ENCODE assay signal across 11 mouse cellular contexts in the genomic region with DNA sequence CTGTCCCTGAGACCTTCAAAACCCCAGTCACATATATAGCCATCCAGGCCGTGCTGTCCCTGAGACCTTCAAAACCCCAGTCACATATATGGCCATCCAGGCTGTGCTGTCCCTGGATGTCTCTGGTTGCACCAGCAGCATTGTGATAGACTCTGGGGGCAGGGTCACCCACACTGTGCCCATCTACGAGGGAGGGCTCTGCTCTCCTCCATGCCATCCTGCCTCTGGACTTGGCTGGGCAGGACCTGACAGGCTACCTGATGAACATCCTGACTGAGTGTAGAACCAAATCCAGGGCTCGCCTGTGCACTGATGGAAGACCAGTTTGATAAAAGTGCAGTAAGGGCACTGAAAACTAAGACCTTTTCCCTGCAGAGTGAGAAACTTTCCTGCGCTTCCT.
DNase-seq lines count a peak whose midpoint lies in the region; ATAC-seq lines count a peak whose summit lies in the region.
"Had no signal": no experiment of that assay in that cellular context is flagged by ENCODE, and none has a peak within 500 bp of the region (broad histone marks: within the 10 kb centered on the region; RNA-seq: fewer than 3 reads in every experiment).

No protein-coding gene starts in this region.

- WGBS in embryonic facial prominence, embryonic 10.5 days, result 81% methylated on average over 4 of the region's 4 CpGs
- WGBS in embryonic facial prominence, embryonic 11.5 days, result 86% methylated on average over 4 of the region's 4 CpGs
- 68% methylated on average over 4 of the region's 4 CpGs for WGBS in forebrain, embryonic 16.5 days
- 87% methylated on average over 4 of the region's 4 CpGs for WGBS in limb, embryonic 13.5 days
- WGBS in liver, embryonic 11.5 days, result 80% methylated on average over 4 of the region's 4 CpGs

- 0 out of 2 replicates have a peak, but pooled peaks have one; percentile 41 for ATAC-seq in embryonic facial prominence, embryonic 11.5 days (replicated peaks; ENCODE audit: insufficient number of reproducible peaks, low FRiP score, low TSS enrichment, low read depth)
- no peak for ATAC-seq in forebrain, embryonic 16.5 days
- no peak for ATAC-seq in limb, embryonic 13.5 days (ENCODE audit: low FRiP score, low read depth)
- ATAC-seq in granulocyte monocyte progenitor cell, adult 5-6 weeks (replicated peaks; ENCODE audit: poor library complexity, severe bottlenecking), result no peak
- ATAC-seq in liver, embryonic 11.5 days (replicated peaks; ENCODE audit: low FRiP score), result no peak
- ATAC-seq in inflammation-experienced regulatory T-cells, adult 6 months, result no peak

- H3K4me2 ChIP-seq in embryonic facial prominence, embryonic 11.5 days (ENCODE audit: low read depth, low read length), result no peak overlapping the region
- no peak overlapping the region for H3K4me2 ChIP-seq in forebrain, embryonic 16.5 days (ENCODE audit: low read length)
- H3K4me2 ChIP-seq in limb, embryonic 13.5 days (replicated peaks), result no peak overlapping the region
- H3K4me2 ChIP-seq in liver, embryonic 11.5 days, result no peak overlapping the region

- H3K4me1 ChIP-seq in embryonic facial prominence, embryonic 10.5 days, result peaks cover 48% of the 10 kb centered on the region
- peaks cover 8% of the 10 kb centered on the region; the same call in 1 of the 2 replicates for H3K4me1 ChIP-seq in embryonic facial prominence, embryonic 11.5 days (ENCODE audit: control insufficient read depth, insufficient read depth, low read length)
- H3K4me1 ChIP-seq in forebrain, embryonic 16.5 days (replicated peaks; ENCODE audit: control insufficient read depth, insufficient read depth, low read length), result peaks cover 11% of the 10 kb centered on the region
- H3K4me1 ChIP-seq in limb, embryonic 13.5 days, result peaks cover 29% of the 10 kb centered on the region
- H3K4me1 ChIP-seq in liver, embryonic 11.5 days (replicated peaks; ENCODE audit: control insufficient read depth, insufficient read depth, low read length), result no peaks in the 10 kb centered on the region

- H3K9ac ChIP-seq in embryonic facial prominence, embryonic 11.5 days (replicated peaks; ENCODE audit: low read length), result peak overlapping the region; percentile 3
- no peak overlapping the region for H3K9ac ChIP-seq in forebrain, embryonic 16.5 days (replicated peaks; ENCODE audit: low read depth, low read length)
- H3K9ac ChIP-seq in limb, embryonic 13.5 days, result 0 out of 2 replicates have a peak overlapping the region, but pooled peaks have one; percentile 4
- no peak overlapping the region for H3K9ac ChIP-seq in liver, embryonic 11.5 days (ENCODE audit: low read depth, low read length)

- no peaks in the 10 kb centered on the region for H3K36me3 ChIP-seq in embryonic facial prominence, embryonic 10.5 days (replicated peaks)
- H3K36me3 ChIP-seq in embryonic facial prominence, embryonic 11.5 days (replicated peaks; ENCODE audit: control insufficient read depth, insufficient read depth, low read depth, low read length), result no peaks in the 10 kb centered on the region
- no peaks in the 10 kb centered on the region for H3K36me3 ChIP-seq in forebrain, embryonic 16.5 days (ENCODE audit: control insufficient read depth, insufficient read depth)
- no peaks in the 10 kb centered on the region for H3K36me3 ChIP-seq in limb, embryonic 13.5 days
- no peaks in the 10 kb centered on the region for H3K36me3 ChIP-seq in liver, embryonic 11.5 days (ENCODE audit: control insufficient read depth, insufficient read depth, low read length)

- no peaks in the 10 kb centered on the region for H3K27me3 ChIP-seq in embryonic facial prominence, embryonic 10.5 days (replicated peaks; ENCODE audit: low read depth, poor library complexity, severe bottlenecking)
- no peaks in the 10 kb centered on the region for H3K27me3 ChIP-seq in embryonic facial prominence, embryonic 11.5 days (ENCODE audit: control insufficient read depth, insufficient read depth, low read length)
- no peaks in the 10 kb centered on the region for H3K27me3 ChIP-seq in forebrain, embryonic 16.5 days (replicated peaks; ENCODE audit: control insufficient read depth, insufficient read depth, low read length)
- H3K27me3 ChIP-seq in limb, embryonic 13.5 days, result no peaks in the 10 kb centered on the region
- H3K27me3 ChIP-seq in liver, embryonic 11.5 days (replicated peaks; ENCODE audit: control insufficient read depth, insufficient read depth, low read length), result no peaks in the 10 kb centered on the region

- H3K4me3 ChIP-seq in embryonic facial prominence, embryonic 10.5 days, result no peak overlapping the region
- no peak overlapping the region for H3K4me3 ChIP-seq in embryonic facial prominence, embryonic 11.5 days (ENCODE audit: low read depth, low read length)
- H3K4me3 ChIP-seq in forebrain, embryonic 16.5 days (replicated peaks; ENCODE audit: low read length), result no peak overlapping the region
- no peak overlapping the region for H3K4me3 ChIP-seq in limb, embryonic 13.5 days
- no peak overlapping the region for H3K4me3 ChIP-seq in liver, embryonic 11.5 days (ENCODE audit: low read depth, low read length)
- H3K4me3 ChIP-seq: left cerebral cortex, adult 2 months had no signal

- DNase-seq in embryonic facial prominence, embryonic 10.5 days (ENCODE audit: low spot score), result no peak
- DNase-seq in embryonic facial prominence, embryonic 11.5 days (ENCODE audit: low spot score), result no peak
- no peak for DNase-seq in liver, embryonic 11.5 days (ENCODE audit: low spot score)
- DNase-seq: cerebellum, adult 11-12 months; kidney, postnatal 25 days; right cerebral cortex, postnatal 4 days had no signal

- H3K27ac ChIP-seq in embryonic facial prominence, embryonic 10.5 days (replicated peaks), result peak overlapping the region; percentile 69
- H3K27ac ChIP-seq in embryonic facial prominence, embryonic 11.5 days (replicated peaks; ENCODE audit: low read depth, low read length), result peak overlapping the region; percentile 58
- H3K27ac ChIP-seq in forebrain, embryonic 16.5 days (ENCODE audit: low read length), result peak overlapping the region; percentile 13
- H3K27ac ChIP-seq in limb, embryonic 13.5 days, result peak overlapping the region; percentile 53; the same call in 1 of the 2 replicates
- H3K27ac ChIP-seq in liver, embryonic 11.5 days (ENCODE audit: low read depth, low read length), result no peak overlapping the region
- H3K27ac ChIP-seq: left cerebral cortex, adult 2 months had no signal

- H3K9me3 ChIP-seq in embryonic facial prominence, embryonic 10.5 days, result peaks cover 5% of the 10 kb centered on the region
- no peaks in the 10 kb centered on the region for H3K9me3 ChIP-seq in embryonic facial prominence, embryonic 11.5 days (replicated peaks; ENCODE audit: control insufficient read depth, low read length)
- no peaks in the 10 kb centered on the region for H3K9me3 ChIP-seq in forebrain, embryonic 16.5 days (ENCODE audit: control insufficient read depth, low read length)
- H3K9me3 ChIP-seq in limb, embryonic 13.5 days, result no peaks in the 10 kb centered on the region
- H3K9me3 ChIP-seq in liver, embryonic 11.5 days (ENCODE audit: control insufficient read depth, low read length), result no peaks in the 10 kb centered on the region

Comparison
In these comparisons a context has a peak if more than half of its experiments do, and no peak if none do; other contexts are left out.
1. H3K9ac ChIP-seq: peak in embryonic facial prominence, embryonic 11.5 days (single experiment) and limb, embryonic 13.5 days (single experiment); none in forebrain, embryonic 16.5 days (single experiment) and liver, embryonic 11.5 days (single experiment).